Mouse (Mus musculus) cerebellum, adult 11-12 months (tissue): ENCODE data around the gene Ptms.
A peak's percentile ranks its signal among the peaks of the same experiment; 100 is the strongest.

Experiments used
- DNase-seq: peaks from one replicate; pipeline ENCODE4 v3.0.0; 2022

Ptms gene

GRCm38 (mm10) chr6:124919695-124920317 lies at the start of gene Ptms:
Gene Ptms (minus strand): TSS chr6:124920103.
- peak; percentile 99 for DNase-seq

- peak; percentile 36 for DNase-seq
Measured at GRCm38 (mm10) chr6:124967766-124968165, 47.9 kb upstream of the Ptms start.

GRCm38 (mm10) chr6:124966466-124967118 lies 46.7 kb upstream of the Ptms start:
- DNase-seq: peak; percentile 28

DNA sequence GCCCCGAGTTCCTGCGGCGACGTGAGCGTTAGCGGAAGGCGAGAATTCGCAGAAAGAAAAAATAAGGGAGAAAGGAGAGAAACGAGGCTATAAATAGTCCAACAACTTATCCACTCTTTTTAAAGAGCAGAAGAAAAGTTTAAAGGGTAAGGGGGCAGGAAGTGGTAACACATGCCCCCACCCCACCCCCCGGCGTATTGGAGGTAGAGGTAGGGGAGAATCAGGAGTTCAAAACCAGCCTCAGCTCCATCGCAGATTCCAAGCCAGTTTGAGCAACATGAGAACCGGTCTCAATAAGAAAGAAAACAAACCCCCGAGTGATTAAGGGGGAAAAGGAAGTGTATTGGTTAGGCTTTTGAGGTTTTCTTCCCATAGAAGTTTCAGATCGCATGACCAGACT lies 45.8 kb upstream of the Ptms start:
- no peak for DNase-seq

DNA sequence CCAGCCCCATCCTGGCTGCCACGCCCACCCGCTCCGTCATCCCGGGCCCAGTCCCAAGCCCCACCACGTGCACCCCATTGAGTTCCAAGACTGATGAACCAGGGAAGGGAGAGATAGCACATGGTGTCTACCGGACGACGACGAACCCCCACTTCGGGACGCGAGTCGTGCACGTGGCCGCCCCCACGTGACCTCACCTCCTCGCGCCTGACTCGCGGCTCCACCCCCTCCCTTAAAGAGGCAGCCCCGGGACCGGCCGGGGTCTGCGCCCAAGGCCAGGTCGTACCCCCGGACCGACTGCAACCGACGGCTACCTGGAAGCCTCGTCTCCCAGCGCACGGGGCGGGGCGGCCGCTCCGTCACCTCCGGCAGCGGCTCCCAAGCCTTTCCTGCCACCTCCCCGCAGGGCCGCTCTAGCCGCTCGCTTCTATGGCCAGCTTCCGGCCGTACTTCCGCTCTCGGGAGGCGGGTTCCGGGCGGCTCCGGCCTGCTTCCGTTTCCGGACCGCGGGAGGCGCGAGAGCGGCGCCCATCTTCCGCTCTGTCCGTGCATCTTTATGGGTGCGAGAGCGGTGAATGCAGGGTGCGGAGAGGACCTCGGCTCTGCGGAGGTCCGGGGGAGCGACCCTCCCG lies 45.3 kb upstream of the Ptms start, which contains the start of gene Cops7a:
Cops7a (minus strand) TSS at position 451 of the 632 bp plus-strand sequence.
- DNase-seq: peak; percentile 95

GRCm38 (mm10) chr6:124964638-124965037 lies 44.7 kb upstream of the Ptms start:
- no peak for DNase-seq

- no peak for DNase-seq
Measured at GRCm38 (mm10) chr6:124961021-124961420, 41.1 kb upstream of the Ptms start.

DNA sequence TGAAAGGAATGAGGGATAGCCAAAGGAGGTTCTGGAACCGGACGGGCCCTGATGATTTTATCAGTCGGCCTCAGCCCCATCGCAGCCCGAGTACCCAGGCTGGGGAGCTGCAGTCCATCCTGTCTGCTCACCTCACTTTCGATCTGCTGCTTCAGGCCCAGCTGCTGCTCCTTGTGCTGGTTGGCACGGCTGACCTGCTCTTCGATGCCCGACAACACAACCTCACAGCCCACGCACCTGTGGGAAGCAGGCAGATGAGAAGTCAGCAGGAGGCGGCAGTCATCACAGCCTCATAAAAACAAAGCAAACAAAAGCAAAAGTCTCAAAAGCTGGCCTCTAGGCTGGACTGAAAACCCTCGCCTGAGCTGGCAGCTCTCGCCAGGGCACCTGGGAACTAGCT lies 40.1 kb upstream of the Ptms start:
- peak; percentile 17 for DNase-seq

DNA sequence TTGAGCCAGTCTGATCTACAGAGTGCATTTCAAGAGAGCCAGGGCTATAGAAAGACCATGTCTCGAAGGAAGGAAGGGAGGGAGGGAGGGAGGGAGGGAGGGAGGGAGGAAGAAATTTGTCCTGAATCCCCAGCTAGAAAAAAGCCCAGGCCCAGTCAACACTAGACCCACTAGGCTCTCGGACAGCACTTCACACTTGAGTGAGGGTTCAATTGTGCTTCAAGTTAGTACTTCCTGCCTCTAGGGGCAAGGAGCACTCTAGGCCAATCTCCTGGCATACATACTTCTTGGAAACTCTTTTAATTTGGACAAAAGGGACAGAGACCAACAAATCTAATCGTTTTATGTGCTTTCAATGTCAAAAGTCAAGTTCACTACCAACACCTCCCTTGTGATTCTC lies 38.2 kb upstream of the Ptms start:
- no peak for DNase-seq

GRCm38 (mm10) chr6:124955212-124955611 lies 35.3 kb upstream of the Ptms start:
- DNase-seq: no peak

- DNase-seq: no peak
Measured at GRCm38 (mm10) chr6:124953991-124954715, 34.2 kb upstream of the Ptms start.

DNA sequence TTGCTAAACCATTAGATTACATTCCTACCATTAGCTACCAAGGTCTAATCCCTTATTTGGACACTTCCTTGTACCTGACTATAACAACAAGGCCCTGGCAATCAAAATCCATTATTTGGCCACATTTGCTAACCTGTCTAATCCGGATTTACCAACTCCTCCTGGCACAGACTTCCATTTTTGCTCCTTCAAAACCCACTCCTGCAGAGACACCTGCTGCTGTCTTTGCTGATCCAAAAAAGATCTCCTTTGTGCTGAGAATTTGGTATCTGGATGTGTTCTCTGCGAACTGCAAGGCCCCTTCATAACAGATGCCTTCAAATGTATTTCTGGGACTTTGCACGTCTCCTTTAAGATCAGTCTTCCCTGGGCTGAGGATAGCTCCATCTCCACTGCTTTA lies 23.6 kb upstream of the Ptms start:
- peak; percentile 62 for DNase-seq

- no peak for DNase-seq
Measured at GRCm38 (mm10) chr6:124941679-124942078, 21.8 kb upstream of the Ptms start.

GRCm38 (mm10) chr6:124938554-124938953 lies 18.7 kb upstream of the Ptms start:
- DNase-seq: peak; percentile 18

GRCm38 (mm10) chr6:124937493-124937892 lies 17.6 kb upstream of the Ptms start:
- DNase-seq: no peak

DNA sequence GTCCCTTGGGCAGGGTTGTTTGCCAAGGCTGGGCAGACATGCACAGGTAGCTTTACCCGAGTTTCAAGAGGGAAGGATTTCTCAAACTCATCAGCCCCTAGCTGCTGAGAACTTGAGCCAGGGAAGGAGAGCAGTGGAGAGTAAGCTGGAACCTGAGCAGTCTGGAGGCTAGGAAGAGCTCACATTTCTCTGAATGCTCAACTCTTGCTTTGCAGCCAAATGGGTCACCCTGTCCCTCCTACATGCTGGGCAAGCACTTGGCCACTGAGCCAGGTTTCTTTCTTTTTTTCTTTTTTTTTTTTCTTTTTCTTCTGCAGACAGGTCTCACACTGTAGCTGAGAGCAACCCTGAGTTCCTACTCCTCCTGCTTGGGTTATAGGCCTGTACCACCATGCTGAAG lies 16.8 kb upstream of the Ptms start:
- peak; percentile 63 for DNase-seq

- DNase-seq: peak; percentile 26
Measured at GRCm38 (mm10) chr6:124934670-124935069, 14.8 kb upstream of the Ptms start.

DNA sequence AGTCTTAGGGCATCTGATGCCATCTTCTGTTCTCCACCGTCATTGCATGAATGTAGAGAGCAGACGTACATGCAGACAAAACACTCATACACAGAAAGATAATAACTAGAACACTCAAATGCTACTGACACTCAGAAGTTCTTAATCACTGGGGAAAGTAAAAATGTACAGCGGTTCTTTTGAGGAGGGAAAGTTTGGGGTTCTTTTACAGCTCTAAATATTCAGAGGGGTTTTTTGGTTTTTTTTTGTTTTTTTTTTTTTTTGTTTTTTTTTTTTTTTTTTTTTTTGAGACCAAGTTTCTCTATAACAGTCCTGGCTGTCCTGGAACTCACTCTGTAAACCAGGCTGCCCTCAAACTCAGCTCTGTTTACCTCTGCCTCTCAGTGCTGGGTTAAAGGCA lies 13.2 kb upstream of the Ptms start:
- no peak for DNase-seq

GRCm38 (mm10) chr6:124932314-124932695 lies 12.4 kb upstream of the Ptms start:
- DNase-seq: peak; percentile 75

GRCm38 (mm10) chr6:124931525-124932313 lies 11.8 kb upstream of the Ptms start:
- no peak for DNase-seq

- peak; percentile 99 for DNase-seq
Measured at GRCm38 (mm10) chr6:124930754-124931524, 11.0 kb upstream of the Ptms start, which contains the start of gene Mlf2. Gene Mlf2 (plus strand): TSS chr6:124931386.

DNA sequence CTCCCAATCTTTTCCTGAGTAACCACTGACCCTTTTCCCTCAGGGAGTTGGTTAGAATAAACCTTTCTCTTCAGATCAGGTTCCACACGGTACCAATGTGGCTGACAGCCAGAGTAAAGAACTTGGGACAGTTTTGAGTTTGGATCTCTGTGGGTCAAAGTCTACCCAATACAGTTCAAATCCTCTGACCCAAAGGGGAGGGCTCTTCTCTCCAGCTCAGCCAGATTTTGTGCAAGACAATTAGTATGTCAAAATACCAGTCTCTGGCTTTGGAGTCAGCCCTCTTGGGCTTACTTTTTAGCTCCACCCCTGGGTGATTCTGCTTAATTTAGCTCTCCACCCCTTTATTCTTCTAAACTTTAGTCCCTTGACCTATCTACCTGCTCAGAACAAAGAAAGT lies 10.3 kb upstream of the Ptms start:
- peak; percentile 65 for DNase-seq
